In genomic region chr12:86659447-86659968, GRCm38 (mm10) we compare ENCODE assay signal across 10 mouse cellular contexts. TPM values are rescaled to one million over a fixed set of nuclear protein-coding genes. Genes with fewer than 3 reads are reported as not detected.
DNase-seq lines count a peak whose midpoint lies in the region; ATAC-seq lines count a peak whose summit lies in the region.
"Had no signal": no experiment of that assay in that cellular context is flagged by ENCODE, and none has a peak within 500 bp of the region (broad histone marks: within the 10 kb centered on the region; RNA-seq: fewer than 3 reads in every experiment).

No protein-coding gene starts in this region.

- intact Hi-C loops in gastrocnemius, postnatal 36 days (cut with DNase I) = no loop called here

- H3K9ac ChIP-seq in hindbrain, embryonic 14.5 days = no peak overlapping the region

- peak; percentile 20 for DNase-seq in kidney, postnatal 14 days
- DNase-seq in kidney, adult 11 months = no peak
- peak; percentile 71 for DNase-seq in embryo, embryonic 11 days
- peak; percentile 72 for DNase-seq in hindbrain, embryonic 14.5 days (ENCODE audit: low spot score)
- DNase-seq in retina, postnatal 1 day = peak; percentile 87
- DNase-seq in gastrocnemius, postnatal 36 days = no peak
- no peak for DNase-seq in adrenal gland, postnatal 36 days

- WGBS in hindbrain, embryonic 14.5 days = 5% methylated on average over 6 of the region's 6 CpGs

- no peak overlapping the region for H3K4me3 ChIP-seq in hindbrain, embryonic 14.5 days (replicated peaks; ENCODE audit: low read length)
- H3K4me3 ChIP-seq: erythroblast, embryonic 14.5 days had no signal

- peak overlapping the region; percentile 79 for H3K27ac ChIP-seq in hindbrain, embryonic 14.5 days
- H3K27ac ChIP-seq: macrophage had no signal

- H3K4me2 ChIP-seq in hindbrain, embryonic 14.5 days (replicated peaks) = 0 out of 2 replicates have a peak overlapping the region, but pooled peaks have one; percentile 17

- H3K4me1 ChIP-seq in hindbrain, embryonic 14.5 days (replicated peaks; ENCODE audit: control insufficient read depth, insufficient read depth, low read length) = peaks cover 12% of the 10 kb centered on the region

- no peaks in the 10 kb centered on the region for H3K9me3 ChIP-seq in hindbrain, embryonic 14.5 days (ENCODE audit: control insufficient read depth, low read length)

- no peaks in the 10 kb centered on the region for H3K27me3 ChIP-seq in hindbrain, embryonic 14.5 days (ENCODE audit: control insufficient read depth, insufficient read depth, low read length)

- H3K36me3 ChIP-seq in hindbrain, embryonic 14.5 days (replicated peaks; ENCODE audit: control insufficient read depth, insufficient read depth) = no peaks in the 10 kb centered on the region

- ATAC-seq in hindbrain, embryonic 14.5 days (ENCODE audit: low FRiP score) = peak; percentile 76
- ATAC-seq in erythroblast, adult 5-6 weeks (replicated peaks; ENCODE audit: low FRiP score, poor library complexity, severe bottlenecking) = no peak

RNA-seq across cellular contexts. Expression of gene Vash1, which starts 19.0 kb away (rescaled TPM):
- polyA plus RNA-seq in hindbrain, embryonic 14.5 days (2014; fragmentation: Nextera tagmentation; extraction: Ambion mirVana) = 27.5 and 31.2 TPM in 2 replicates
- total RNA-seq in gastrocnemius, postnatal 36 days (2021) = 1 to 10 TPM; 7.3 to 8.6 TPM
- 1 to 10 TPM; 3.9 to 6.9 TPM for total RNA-seq in adrenal gland, postnatal 36 days (2021)
- total RNA-seq in erythroblast, adult 5-6 weeks (2015; ENCODE audit: low replicate concordance) = not detected in 2 replicates
- not detected in 2 replicates for total RNA-seq in erythroblast, adult 5-6 weeks (2017; ENCODE audit: low replicate concordance)
- polyA plus RNA-seq: erythroblast, embryonic 14.5 days; macrophage had no signal

Comparison
In these comparisons a context has a peak if more than half of its experiments do, and no peak if none do; other contexts are left out.
1. DNase-seq: peak in kidney, postnatal 14 days (single experiment), embryo, embryonic 11 days (single experiment), hindbrain, embryonic 14.5 days (single experiment) and retina, postnatal 1 day (single experiment); none in kidney, adult 11 months (single experiment), gastrocnemius, postnatal 36 days (0 of 2) and adrenal gland, postnatal 36 days (0 of 2).
2. RNA of gene Vash1, which starts 19.0 kb away (total RNA-seq): 7.3 to 8.6 TPM in gastrocnemius, postnatal 36 days and 3.9 to 6.9 TPM in adrenal gland, postnatal 36 days; not detected in erythroblast, adult 5-6 weeks; every median in the first group is over 4 times any median in the second.